Mouse (Mus musculus): ENCODE data around the gene Afp. TPM values are rescaled to one million over a fixed set of nuclear protein-coding genes. Genes with fewer than 3 reads are reported as not detected.

The Afp gene
- total RNA-seq (2014; rRNA removed; ENCODE audit: low replicate concordance) (6.1 and 6.4 TPM in 2 replicates), polyA plus RNA-seq (2015; fragmentation: Nextera tagmentation; extraction: Ambion mirVana) (0.25 and 0.51 TPM in 2 replicates)

- H3K36me3 ChIP-seq (replicated peaks; ENCODE audit: control insufficient read depth, insufficient read depth, low read length) = no peaks in the 10 kb centered on the region
- DNase-seq (ENCODE audit: low spot score) (no peak), ATAC-seq (ENCODE audit: insufficient read depth, low read depth) (no peak)
- H3K9me3 ChIP-seq (replicated peaks; ENCODE audit: control insufficient read depth, low read length) = no peaks in the 10 kb centered on the region
- no peaks in the 10 kb centered on the region for H3K4me1 ChIP-seq (ENCODE audit: control insufficient read depth, insufficient read depth)
- 83% methylated on average over 7 of the region's 7 CpGs for WGBS
- H3K27ac ChIP-seq (ENCODE audit: low read depth) = no peak within 1 kb of the TSS
- no peak within 1 kb of the TSS for H3K9ac ChIP-seq (replicated peaks; ENCODE audit: low read depth, low read length)
- no peak within 1 kb of the TSS for H3K4me3 ChIP-seq (ENCODE audit: low read depth, low read length)
- no peak for TF ChIP-seq EP300 (IDR thresholded peaks at IDR 0.05; ENCODE audit: low read depth)
- TF ChIP-seq CTCF (IDR thresholded peaks at IDR 0.05; ENCODE audit: low read depth) = no peak
- H3K27me3 ChIP-seq (ENCODE audit: control insufficient read depth, insufficient read depth, low read length) = no peaks in the 10 kb centered on the region
- H3K4me2 ChIP-seq (ENCODE audit: low read depth, low read length) = no peak within 1 kb of the TSS
These were observed at the start of gene Afp for GRCm38 (mm10) chr5:90490518-90490917. Gene Afp, plus strand, starts transcription at chr5:90490737.

- H3K9me3 ChIP-seq (replicated peaks; ENCODE audit: control insufficient read depth, low read length) = no peaks in the 10 kb centered on the region
- ATAC-seq (ENCODE audit: insufficient read depth, low read depth) (no peak), DNase-seq (ENCODE audit: low spot score) (no peak)
- H3K4me3 ChIP-seq (ENCODE audit: low read depth, low read length) = no peak overlapping the region
- no peak overlapping the region for H3K9ac ChIP-seq (replicated peaks; ENCODE audit: low read depth, low read length)
- 83% methylated on average over 3 of the region's 3 CpGs for whole genome bisulfite sequencing
- H3K27me3 ChIP-seq (ENCODE audit: control insufficient read depth, insufficient read depth, low read length) = no peaks in the 10 kb centered on the region
- TF ChIP-seq CTCF (IDR thresholded peaks at IDR 0.05; ENCODE audit: low read depth) (no peak), EP300 (IDR thresholded peaks at IDR 0.05; ENCODE audit: low read depth) (no peak)
- H3K4me2 ChIP-seq (ENCODE audit: low read depth, low read length) = no peak overlapping the region
- no peaks in the 10 kb centered on the region for H3K36me3 ChIP-seq (replicated peaks; ENCODE audit: control insufficient read depth, insufficient read depth, low read length)
- no peak overlapping the region for H3K27ac ChIP-seq (ENCODE audit: low read depth)
- H3K4me1 ChIP-seq (ENCODE audit: control insufficient read depth, insufficient read depth) = no peaks in the 10 kb centered on the region
These were observed 43.0 kb upstream of the Afp start for GRCm38 (mm10) chr5:90447577-90447976.

- Histone ChIP-seq H3K4me3 (ENCODE audit: low read depth, low read length) (no peak overlapping the region), H3K9ac (replicated peaks; ENCODE audit: low read depth, low read length) (no peak overlapping the region), H3K4me1 (ENCODE audit: control insufficient read depth, insufficient read depth) (no peaks in the 10 kb centered on the region), H3K27ac (ENCODE audit: low read depth) (no peak overlapping the region), H3K36me3 (replicated peaks; ENCODE audit: control insufficient read depth, insufficient read depth, low read length) (no peaks in the 10 kb centered on the region), H3K9me3 (replicated peaks; ENCODE audit: control insufficient read depth, low read length) (no peaks in the 10 kb centered on the region), H3K4me2 (ENCODE audit: low read depth, low read length) (no peak overlapping the region), H3K27me3 (ENCODE audit: control insufficient read depth, insufficient read depth, low read length) (no peaks in the 10 kb centered on the region)
- TF ChIP-seq CTCF (IDR thresholded peaks at IDR 0.05; ENCODE audit: low read depth) (no peak), EP300 (IDR thresholded peaks at IDR 0.05; ENCODE audit: low read depth) (no peak)
- DNase-seq (ENCODE audit: low spot score) = no peak
- 68% methylated on average over 5 of the region's 5 CpGs for WGBS
- no peak for ATAC-seq (ENCODE audit: insufficient read depth, low read depth)
These were observed 40.6 kb upstream of the Afp start for GRCm38 (mm10) chr5:90449961-90450360.

DNA sequence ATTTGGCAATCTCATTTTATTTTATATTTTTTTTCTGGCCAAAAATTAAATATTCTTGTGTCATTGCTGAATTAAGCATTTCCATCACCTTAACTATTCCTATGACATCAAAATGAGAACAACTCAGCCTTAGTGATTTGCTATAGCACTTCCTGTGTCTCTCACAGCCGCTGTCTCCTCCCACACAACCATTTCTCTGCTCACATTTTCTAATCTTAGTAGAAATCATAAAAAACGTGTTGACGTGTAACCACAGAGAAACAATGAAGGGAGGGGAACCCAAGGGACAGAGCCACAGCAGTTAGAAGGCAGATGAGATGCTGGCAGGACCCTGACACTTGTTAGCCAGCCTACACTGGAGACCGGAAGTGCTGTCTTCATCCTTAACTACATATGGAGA, 37.8 kb upstream of the Afp start:
- no peaks in the 10 kb centered on the region for H3K36me3 ChIP-seq (replicated peaks; ENCODE audit: control insufficient read depth, insufficient read depth, low read length)
- no peak overlapping the region for H3K27ac ChIP-seq (ENCODE audit: low read depth)
- ATAC-seq (ENCODE audit: insufficient read depth, low read depth) = no peak
- no peaks in the 10 kb centered on the region for H3K27me3 ChIP-seq (ENCODE audit: control insufficient read depth, insufficient read depth, low read length)
- TF ChIP-seq EP300 (IDR thresholded peaks at IDR 0.05; ENCODE audit: low read depth) = no peak
- no peak for TF ChIP-seq CTCF (IDR thresholded peaks at IDR 0.05; ENCODE audit: low read depth)
- no peak overlapping the region for H3K4me2 ChIP-seq (ENCODE audit: low read depth, low read length)
- DNase-seq (ENCODE audit: low spot score) = no peak
- H3K9ac ChIP-seq (replicated peaks; ENCODE audit: low read depth, low read length) = no peak overlapping the region
- H3K4me3 ChIP-seq (ENCODE audit: low read depth, low read length) = no peak overlapping the region
- no peaks in the 10 kb centered on the region for H3K4me1 ChIP-seq (ENCODE audit: control insufficient read depth, insufficient read depth)
- WGBS = 48% methylated on average over 4 of the region's 4 CpGs
- no peaks in the 10 kb centered on the region for H3K9me3 ChIP-seq (replicated peaks; ENCODE audit: control insufficient read depth, low read length)

DNA sequence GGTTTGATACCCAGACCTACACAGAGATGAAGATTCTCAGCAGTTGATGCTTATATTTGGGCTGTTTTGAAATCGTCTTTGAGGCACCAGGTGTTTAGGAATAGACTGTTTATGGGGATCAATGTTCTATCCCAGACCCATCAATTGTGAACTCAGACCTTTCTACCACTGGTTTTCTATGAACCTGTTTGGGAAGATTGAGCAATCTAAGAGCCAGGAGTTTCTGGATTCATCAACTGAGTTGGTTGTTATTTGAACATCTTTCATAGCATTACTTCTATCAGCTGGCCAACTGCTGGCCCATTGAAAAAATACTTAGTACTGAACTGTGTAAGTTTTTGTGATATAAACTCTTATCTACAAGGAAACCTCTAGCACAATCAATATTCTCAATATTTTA, 33.3 kb upstream of the Afp start:
- H3K36me3 ChIP-seq (replicated peaks; ENCODE audit: control insufficient read depth, insufficient read depth, low read length) = no peaks in the 10 kb centered on the region
- no peak overlapping the region for H3K4me2 ChIP-seq (ENCODE audit: low read depth, low read length)
- no peak overlapping the region for H3K9ac ChIP-seq (replicated peaks; ENCODE audit: low read depth, low read length)
- H3K4me1 ChIP-seq (ENCODE audit: control insufficient read depth, insufficient read depth) = no peaks in the 10 kb centered on the region
- TF ChIP-seq EP300 (IDR thresholded peaks at IDR 0.05; ENCODE audit: low read depth) (no peak), CTCF (IDR thresholded peaks at IDR 0.05; ENCODE audit: low read depth) (no peak)
- no peak overlapping the region for H3K27ac ChIP-seq (ENCODE audit: low read depth)
- H3K4me3 ChIP-seq (ENCODE audit: low read depth, low read length) = no peak overlapping the region
- 59% methylated on average over 1 of the region's 1 CpGs for WGBS
- no peaks in the 10 kb centered on the region for H3K27me3 ChIP-seq (ENCODE audit: control insufficient read depth, insufficient read depth, low read length)
- no peak for DNase-seq (ENCODE audit: low spot score)
- no peak for ATAC-seq (ENCODE audit: insufficient read depth, low read depth)
- no peaks in the 10 kb centered on the region for H3K9me3 ChIP-seq (replicated peaks; ENCODE audit: control insufficient read depth, low read length)

- DNase-seq (ENCODE audit: low spot score) = no peak
- no peak overlapping the region for H3K4me2 ChIP-seq (ENCODE audit: low read depth, low read length)
- H3K36me3 ChIP-seq (replicated peaks; ENCODE audit: control insufficient read depth, insufficient read depth, low read length) = no peaks in the 10 kb centered on the region
- H3K9me3 ChIP-seq (replicated peaks; ENCODE audit: control insufficient read depth, low read length) = no peaks in the 10 kb centered on the region
- no peak for ATAC-seq (ENCODE audit: insufficient read depth, low read depth)
- H3K27ac ChIP-seq (ENCODE audit: low read depth) = no peak overlapping the region
- TF ChIP-seq CTCF (IDR thresholded peaks at IDR 0.05; ENCODE audit: low read depth) (no peak), EP300 (IDR thresholded peaks at IDR 0.05; ENCODE audit: low read depth) (no peak)
- no peaks in the 10 kb centered on the region for H3K27me3 ChIP-seq (ENCODE audit: control insufficient read depth, insufficient read depth, low read length)
- 56% methylated on average over 5 of the region's 5 CpGs for WGBS
- no peak overlapping the region for H3K4me3 ChIP-seq (ENCODE audit: low read depth, low read length)
- H3K9ac ChIP-seq (replicated peaks; ENCODE audit: low read depth, low read length) = no peak overlapping the region
- H3K4me1 ChIP-seq (ENCODE audit: control insufficient read depth, insufficient read depth) = no peaks in the 10 kb centered on the region
These were observed 31.8 kb upstream of the Afp start for GRCm38 (mm10) chr5:90458727-90459126.

All from heart, postnatal 0 days (tissue).